Mouse (Mus musculus) lung, postnatal 0 days (tissue): ENCODE data around the gene Krt16.

Experiments
- CTCF ChIP-seq: IDR thresholded peaks from 2 replicates; pipeline ENCODE4 v1.5.1; 2016; ENCODE audit warnings: antibody characterized with exemption, mild to moderate bottlenecking
- EP300 ChIP-seq: IDR thresholded peaks from 2 replicates; pipeline ENCODE4 v1.6.1; 2016; ENCODE audit warnings: antibody characterized with exemption, mild to moderate bottlenecking, control low read depth

DNA sequence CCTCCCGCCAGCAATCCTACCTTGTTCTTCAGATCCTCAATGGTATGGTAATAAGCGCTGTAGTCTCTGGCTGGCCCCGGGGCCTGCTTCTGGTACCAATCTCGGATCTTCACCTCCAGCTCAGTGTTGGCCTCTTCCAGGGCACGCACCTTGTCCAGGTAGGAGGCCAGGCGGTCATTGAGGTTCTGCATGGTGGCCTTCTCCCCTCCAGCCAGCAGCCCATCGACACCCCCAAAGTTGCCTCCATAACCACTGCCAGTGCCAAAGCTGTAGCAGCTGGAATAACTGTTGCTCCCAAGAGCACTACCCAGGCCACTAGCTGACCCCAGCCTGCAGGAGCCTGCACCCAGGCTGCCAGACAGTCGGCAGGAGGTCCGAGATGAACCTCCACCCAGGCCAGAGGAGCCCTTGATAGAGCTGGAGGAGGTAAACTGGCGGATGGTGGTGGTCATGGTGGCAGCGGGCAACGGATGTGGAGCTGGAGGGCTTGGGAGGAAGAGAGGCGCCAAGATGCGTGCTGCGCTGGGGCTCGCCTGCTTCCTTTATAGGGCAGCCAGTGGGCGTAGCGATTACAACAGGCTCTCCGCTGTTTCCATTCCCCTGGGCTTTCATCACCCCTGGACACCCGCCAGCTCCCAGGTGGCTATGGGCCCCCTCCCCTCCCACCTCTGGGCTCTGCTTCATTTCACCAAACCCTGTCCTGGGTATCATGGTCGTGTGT lies 12.0 kb upstream of the Krt16 start, which contains the start of gene Krt17:
- TF ChIP-seq CTCF (no peak), EP300 (no peak)
